Mouse (Mus musculus): ENCODE data around the gene Pfkl. TPM values are rescaled to one million over a fixed set of nuclear protein-coding genes. Genes with fewer than 3 reads are reported as not detected.
"Not testable (repeated sequence)": the region's sequence is repeated elsewhere in the genome, so short reads cannot be mapped to it uniquely, and the experiment has no call there.

The Pfkl gene
- total RNA-seq, 2 experiments from 2014 or later, result 137 to 283 TPM

GRCm38 (mm10) chr10:78012661-78013495 lies 3.0 kb upstream of the Pfkl start:
- DNase-seq (ENCODE audit: low spot score in 2 of 2), result no peak

DNA sequence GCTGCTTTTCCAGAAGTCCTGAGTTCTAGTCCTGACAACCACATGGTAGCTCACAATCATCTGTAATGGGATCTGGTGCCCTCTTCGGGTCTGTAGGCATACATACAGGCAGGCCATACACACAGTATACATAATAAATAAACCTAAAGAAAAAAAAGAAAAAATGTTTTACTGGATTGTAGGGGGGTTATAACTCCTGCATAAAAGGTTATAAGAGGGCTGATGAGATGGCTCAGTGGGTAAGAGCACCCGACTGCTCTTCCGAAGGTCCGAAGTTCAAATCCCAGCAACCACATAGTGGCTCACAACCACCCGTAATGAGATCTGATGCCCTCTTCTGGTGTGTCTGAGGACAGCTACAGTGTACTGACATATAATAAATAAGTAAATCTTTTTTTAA lies 1.2 kb upstream of the Pfkl start:
- not testable (repeated sequence) for DNase-seq (ENCODE audit: low spot score in 2 of 2)

DNA sequence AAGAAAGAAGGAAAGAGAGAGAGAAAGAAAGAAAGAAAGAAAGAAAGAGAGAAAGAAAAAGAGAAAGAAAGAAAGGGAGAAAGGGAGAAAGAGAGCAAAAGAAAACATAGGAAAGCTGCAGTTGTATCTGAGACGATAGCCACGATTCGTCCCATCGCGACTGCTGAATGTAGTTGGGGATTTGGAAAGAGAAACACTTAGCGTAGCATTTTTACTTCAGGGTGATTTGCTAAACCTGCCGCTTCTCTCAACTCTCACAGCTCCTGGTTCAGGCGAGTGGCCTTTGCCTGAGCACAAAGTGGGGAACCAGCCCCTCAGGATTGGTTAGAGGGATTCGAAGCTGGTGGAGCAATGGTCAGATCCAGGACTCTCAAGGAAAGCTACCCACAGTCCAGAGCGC lies 452 bp upstream of the Pfkl start:
- DNase-seq (ENCODE audit: low spot score in 2 of 2), result no peak

DNA sequence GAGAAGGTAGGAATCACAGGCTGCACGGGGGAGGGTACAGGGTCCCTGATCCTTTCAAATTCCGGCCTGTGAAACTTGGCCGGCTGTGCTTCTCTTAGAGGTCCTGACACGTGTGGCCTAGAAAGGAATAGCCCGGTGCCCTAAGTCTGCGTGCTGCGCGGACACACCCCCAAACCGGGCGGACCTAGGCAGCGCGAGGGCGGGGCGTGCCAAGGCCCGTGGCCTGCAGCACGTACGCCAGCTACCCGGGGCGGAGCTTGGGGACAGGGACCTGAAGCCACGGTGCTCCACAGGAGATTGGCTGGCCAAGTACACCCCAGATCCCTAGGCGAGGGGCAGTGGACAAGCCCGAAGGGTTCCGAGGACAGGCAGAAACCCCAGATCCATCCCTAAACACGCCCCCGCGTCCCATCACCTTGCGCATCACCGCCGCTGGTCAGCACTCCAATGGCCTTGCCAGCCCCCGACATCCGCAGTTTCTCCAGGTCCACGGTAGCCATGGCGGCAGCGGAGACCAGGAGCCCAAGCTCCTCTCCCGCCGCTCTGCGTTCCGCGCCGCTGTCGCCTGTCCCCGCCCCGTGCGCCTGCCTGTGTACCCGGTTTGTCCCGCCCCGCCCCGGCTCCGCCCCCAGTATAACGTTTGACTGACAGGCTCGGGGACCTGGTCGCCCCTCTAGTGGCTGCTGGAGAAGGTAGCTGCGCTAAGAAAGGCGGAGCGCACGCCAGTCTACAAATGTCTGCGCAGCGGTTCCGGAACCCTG lies 519 bp downstream of the Pfkl start:
- DNase-seq (ENCODE audit: low spot score in 2 of 2), result peak; percentile 93

GRCm38 (mm10) chr10:78008169-78008568 lies 1.7 kb downstream of the Pfkl start:
- no peak for DNase-seq (ENCODE audit: low spot score in 2 of 2)

- DNase-seq (ENCODE audit: low spot score in 2 of 2), result no peak
These were observed 2.7 kb downstream of the Pfkl start for GRCm38 (mm10) chr10:78007203-78007602.

- no peak for DNase-seq (ENCODE audit: low spot score in 2 of 2)
These were observed 4.0 kb downstream of the Pfkl start for GRCm38 (mm10) chr10:78005791-78006438.

DNA sequence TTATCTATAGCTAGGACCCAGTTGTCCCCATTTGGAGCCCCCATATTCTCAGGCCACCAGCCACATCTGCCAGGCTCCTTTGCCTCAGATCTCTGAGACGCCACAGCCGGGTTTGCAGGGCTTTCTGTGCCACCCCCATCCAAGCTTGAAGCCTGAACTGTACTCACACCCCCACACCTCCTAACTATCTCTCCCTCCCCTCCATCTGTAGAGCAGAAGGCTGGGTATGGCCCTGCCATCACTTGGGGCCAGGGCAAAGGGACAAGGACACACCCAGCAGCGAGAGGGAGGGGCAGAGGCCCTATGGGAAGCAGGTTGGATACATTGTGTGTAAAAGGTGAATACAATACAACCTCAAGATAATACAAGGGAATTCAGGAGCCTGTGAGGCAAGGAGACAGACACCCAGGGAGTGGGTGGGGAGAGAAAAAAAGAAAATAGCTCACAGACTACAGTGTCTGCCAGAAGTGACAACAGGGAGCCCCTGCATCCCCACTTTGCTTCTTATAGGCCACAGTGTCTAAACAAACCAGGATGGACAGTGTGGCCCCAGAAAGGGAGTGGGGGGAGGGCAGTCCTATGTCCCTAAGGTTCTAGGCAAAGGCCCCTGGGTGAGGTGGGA lies 5.3 kb downstream of the Pfkl start:
- no peak for DNase-seq (ENCODE audit: low spot score in 2 of 2)

DNA sequence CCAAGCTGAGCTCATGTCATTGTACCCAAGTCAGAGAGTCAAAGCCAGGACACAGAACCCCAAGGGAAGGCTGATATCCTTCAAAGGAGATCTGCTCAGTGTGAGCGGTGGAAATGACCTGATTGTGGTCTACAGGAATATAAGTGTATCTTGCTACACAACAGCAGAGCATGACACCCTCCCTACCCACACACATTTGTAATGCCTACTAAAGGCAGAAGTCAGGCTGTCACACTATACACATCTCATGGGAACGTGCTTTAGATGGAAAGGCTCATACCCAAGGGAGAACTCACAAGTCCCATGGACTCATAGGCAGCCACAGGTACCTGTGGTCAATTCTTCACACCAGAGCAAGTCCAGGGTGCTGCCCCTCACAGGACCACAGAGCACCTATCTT lies 7.6 kb downstream of the Pfkl start:
- no peak for DNase-seq (ENCODE audit: low spot score in 2 of 2)

GRCm38 (mm10) chr10:78001796-78002195 lies 8.1 kb downstream of the Pfkl start:
- DNase-seq (ENCODE audit: low spot score in 2 of 2), result no peak

DNA sequence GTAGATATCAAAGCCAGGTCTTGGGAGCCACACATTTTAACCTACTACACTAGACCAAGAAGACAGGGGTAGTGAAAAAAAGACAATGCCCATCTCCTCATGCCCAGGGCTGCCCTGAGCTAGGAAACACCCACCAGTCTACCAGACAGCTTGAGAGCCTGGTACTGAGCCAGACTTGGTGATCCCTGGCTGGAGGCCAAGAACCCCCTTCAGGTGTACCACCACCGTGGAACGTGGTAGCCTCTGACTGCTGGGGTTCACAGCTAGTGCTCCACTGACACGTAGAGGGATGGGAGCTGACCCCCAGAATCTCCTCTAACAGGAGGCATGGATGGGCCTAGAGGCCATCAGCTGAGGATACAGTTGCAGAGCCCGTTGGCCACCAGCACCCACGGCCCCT lies 9.7 kb downstream of the Pfkl start:
- DNase-seq (ENCODE audit: low spot score in 2 of 2), result no peak

DNA sequence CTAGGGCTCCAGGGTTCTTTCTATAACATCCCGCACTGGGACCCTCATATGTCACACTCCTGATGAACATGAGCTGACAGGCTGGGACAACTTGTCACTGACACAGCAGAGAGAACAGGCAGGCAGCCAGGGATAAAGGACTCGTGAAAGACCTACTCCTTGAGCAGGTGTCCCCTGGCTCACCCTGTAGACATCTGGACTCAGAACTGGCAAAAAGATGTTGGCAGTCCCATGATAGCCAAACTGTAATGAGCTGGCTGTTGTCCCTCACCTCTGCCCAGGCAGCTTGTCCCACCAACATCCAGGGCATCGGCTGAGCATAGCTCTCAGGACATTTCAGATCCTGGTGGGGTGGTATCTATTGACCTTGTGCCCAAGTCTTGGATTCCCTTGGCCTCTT lies 14.2 kb downstream of the Pfkl start:
- no peak for DNase-seq (ENCODE audit: low spot score in 2 of 2)

DNA sequence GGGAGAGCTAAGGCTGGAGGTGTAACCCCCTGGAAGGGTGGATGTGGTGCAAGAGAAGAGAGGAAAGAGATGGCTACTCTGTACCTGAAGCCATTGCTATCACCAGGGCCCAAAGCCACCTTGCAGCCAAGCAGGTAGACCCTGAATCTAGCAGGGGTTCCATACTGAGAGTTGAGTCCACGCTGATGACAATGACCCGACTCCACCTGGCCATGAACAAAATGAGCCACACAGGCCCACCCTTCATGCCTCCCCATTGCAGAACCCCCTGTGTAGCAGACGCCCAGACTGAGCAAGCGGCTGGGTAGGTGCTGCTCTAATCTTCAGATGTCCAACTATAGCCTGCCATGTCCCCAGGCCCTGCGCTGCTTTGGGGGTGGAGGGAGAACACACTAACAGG lies 24.1 kb downstream of the Pfkl start:
- no peak for DNase-seq (ENCODE audit: low spot score in 2 of 2)

DNA sequence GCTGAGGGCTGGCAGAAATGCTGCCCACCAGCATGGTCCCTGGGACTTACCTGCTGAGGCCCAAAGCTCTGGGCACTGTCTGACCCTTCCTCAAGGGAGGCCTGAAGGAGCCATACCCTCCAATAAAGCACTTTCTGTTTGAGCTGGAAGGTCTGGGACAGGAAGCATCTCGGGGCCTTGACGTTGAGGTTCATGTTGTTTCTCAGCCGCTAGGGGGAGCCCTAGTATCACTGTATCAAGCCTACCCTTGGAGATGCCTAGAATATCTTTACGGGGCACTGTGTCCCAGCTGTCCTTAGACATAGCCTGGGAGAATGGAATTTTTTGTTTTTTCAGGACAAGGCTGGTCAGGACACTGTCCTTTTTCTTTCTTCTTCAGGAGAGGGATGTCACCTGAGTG lies 25.2 kb downstream of the Pfkl start:
- DNase-seq (ENCODE audit: low spot score in 2 of 2), result peak; percentile 73 to 75

DNA sequence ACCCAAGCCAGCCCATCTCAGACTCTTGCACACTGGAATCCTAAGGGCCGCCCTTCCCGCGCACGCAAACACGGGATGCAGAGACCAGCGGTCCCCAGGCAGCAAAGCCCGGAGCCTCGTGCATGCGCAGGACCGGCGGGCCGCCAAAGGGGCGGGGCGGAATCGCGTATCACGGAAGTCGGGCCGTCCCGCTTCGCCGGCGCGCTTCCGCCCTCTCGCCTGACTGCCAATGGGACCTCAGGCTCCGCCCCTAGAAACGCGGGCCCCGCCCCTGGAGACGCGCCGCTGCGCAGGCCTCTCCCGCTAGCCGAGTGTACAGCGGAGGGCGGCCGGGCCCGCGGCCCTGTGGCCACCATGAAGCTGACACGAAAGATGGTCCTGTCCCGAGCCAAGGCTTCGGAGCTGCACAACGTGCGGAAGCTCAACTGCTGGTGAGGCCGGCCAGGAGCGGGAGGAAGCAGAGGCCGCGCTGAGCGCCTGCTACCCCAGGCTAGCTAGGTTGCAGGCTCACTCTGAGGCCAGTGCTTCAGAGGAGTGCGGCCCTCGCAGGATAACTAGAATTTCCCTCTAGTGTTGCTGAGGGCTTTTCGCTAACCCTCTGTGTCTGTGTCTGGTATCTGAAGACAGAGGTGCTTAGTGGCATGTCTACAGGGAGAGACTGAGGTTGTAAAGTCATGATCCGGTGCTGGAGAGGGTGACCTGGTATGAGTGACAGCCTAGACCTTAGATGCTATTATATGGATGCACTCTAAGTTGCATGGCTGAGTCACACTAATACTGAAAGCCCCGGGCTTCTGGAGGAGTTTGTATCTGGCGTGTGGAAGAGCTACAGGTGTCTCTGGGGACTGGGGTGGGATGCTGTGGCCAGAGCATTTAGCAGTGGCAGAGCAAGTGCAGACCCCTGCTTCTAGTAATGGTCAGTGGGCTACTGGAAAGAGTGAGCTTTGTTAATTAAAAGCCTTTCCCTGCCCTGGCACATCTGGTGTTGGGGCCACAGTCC lies 31.2 kb downstream of the Pfkl start, which contains the start of gene 1810043G02Rik:
1810043G02Rik (plus strand) TSS at position 174 of the 1,000 bp plus-strand sequence.
- peak; percentile 100 for DNase-seq (ENCODE audit: low spot score in 2 of 2)

DNA sequence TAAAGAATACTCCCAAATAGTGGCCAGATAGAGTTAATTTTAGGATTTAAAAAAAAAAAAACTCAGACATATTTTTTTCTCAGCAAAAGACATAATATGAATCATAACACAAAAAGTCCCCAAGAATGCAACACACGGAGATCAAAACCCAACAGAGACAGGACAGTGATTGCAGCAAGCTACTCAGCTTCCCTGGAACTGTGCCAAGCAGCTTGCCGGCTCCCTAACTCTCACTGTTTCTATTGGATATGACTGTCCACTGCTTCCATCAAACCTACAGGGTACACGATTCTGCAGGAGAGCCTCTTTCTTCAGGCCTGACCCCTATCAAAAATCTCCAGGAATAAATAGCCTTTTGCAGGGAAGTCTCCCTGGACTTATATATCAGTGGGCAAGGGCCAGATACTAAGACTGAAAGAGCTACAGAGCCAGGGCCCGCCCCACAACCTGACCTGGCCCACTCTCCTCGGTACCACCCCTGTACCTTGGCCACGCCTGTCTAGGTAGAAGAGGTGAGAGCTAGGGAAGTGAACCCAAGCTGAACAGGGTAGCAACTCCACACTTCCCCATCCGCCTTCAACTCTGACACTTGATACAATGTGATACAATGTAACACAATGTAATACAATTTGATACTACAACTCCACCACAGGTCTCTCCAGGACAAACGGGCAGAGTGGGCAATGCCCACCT lies 33.3 kb downstream of the Pfkl start:
- no peak for DNase-seq (ENCODE audit: low spot score in 2 of 2)

DNA sequence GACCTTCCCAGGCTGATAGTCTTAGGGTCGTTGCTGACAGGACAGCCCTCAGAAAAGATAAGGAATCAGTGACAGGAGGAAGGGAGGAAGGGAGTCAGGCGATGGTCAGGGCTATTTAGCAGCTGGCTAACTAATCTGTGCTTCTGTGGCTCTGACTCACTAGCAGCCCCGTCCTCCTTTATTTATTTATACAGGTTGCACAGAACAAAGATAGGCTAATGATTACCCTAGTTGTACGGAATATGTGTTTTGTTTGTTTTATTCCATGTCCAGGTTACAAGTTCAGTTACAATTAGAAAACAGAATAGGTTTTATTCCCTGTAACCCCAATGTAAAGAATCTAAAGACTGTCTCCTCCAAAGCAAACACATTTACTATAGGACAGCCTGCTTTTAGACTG lies 34.2 kb downstream of the Pfkl start:
- DNase-seq (ENCODE audit: low spot score in 2 of 2), result no peak

- DNase-seq (ENCODE audit: low spot score in 2 of 2), result no peak
These were observed 35.1 kb downstream of the Pfkl start for GRCm38 (mm10) chr10:77974811-77975210.

- no peak for DNase-seq (ENCODE audit: low spot score in 2 of 2)
These were observed 35.6 kb downstream of the Pfkl start for GRCm38 (mm10) chr10:77974323-77974722.
